ENCODE assay signal across 8 mouse cellular contexts in the genomic region with DNA sequence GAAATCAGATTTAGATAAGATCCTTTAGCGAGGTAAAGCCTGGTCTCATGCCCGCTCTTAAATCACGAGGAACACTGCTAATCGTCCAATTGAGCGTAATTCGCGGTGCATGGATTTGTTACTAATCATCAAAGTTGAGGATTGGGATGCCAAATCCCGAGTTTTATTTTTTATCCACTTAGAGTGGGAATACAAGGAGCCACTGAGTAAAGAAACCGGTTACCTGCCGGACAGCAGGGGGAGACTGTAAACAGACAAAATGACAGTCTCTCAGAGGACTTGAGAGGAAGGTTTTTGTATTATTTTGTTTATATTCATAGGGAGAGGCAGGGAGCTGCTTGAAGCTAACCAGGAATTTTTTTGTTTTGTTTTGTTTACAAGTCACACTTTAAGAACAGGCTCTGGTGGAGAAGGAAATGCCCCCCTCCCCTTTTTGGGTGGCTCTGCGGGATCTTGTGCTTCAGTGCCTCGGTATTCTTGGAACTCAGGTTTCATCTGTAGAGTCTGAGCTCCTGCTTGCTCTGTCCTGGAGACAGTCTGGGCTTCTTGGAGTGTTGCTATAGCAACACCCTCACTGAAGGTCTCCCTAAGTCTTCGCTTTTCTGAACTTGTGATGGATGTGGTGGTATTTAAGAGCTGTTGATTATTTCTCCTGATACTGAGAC. TPM values are rescaled to one million over a fixed set of nuclear protein-coding genes. Genes with fewer than 3 reads are reported as not detected.
DNase-seq lines count a peak whose midpoint lies in the region; ATAC-seq and TF ChIP-seq lines count a peak whose summit lies in the region.

No protein-coding gene starts in this region.

- H3K9me3 ChIP-seq in embryonic facial prominence, embryonic 13.5 days: no peaks in the 10 kb centered on the region
- no peaks in the 10 kb centered on the region for H3K9me3 ChIP-seq in intestine, embryonic 15.5 days
- no peaks in the 10 kb centered on the region for H3K9me3 ChIP-seq in lung, embryonic 14.5 days (ENCODE audit: low read depth, low read length)
- H3K9me3 ChIP-seq in stomach, postnatal 0 days (ENCODE audit: control insufficient read depth, low read length): no peaks in the 10 kb centered on the region

- 9% methylated on average over 13 of the region's 13 CpGs for WGBS in embryonic facial prominence, embryonic 13.5 days
- WGBS in intestine, embryonic 15.5 days: 6% methylated on average over 13 of the region's 13 CpGs
- WGBS in lung, embryonic 14.5 days: 5% methylated on average over 13 of the region's 13 CpGs
- WGBS in stomach, postnatal 0 days: 5% methylated on average over 13 of the region's 13 CpGs

- H3K4me1 ChIP-seq in embryonic facial prominence, embryonic 13.5 days: peaks cover 31% of the 10 kb centered on the region
- H3K4me1 ChIP-seq in intestine, embryonic 15.5 days (replicated peaks): peaks cover 16% of the 10 kb centered on the region; the same call in 1 of the 2 replicates
- H3K4me1 ChIP-seq in lung, embryonic 14.5 days (ENCODE audit: insufficient read depth): no peaks in the 10 kb centered on the region
- 0 out of 2 replicates have a peak, but pooled peaks cover 5% of the 10 kb centered on the region for H3K4me1 ChIP-seq in stomach, postnatal 0 days (replicated peaks; ENCODE audit: control insufficient read depth, insufficient read depth)

- peaks cover 29% of the 10 kb centered on the region for H3K36me3 ChIP-seq in embryonic facial prominence, embryonic 13.5 days
- peaks cover 8% of the 10 kb centered on the region; the same call in 1 of the 2 replicates for H3K36me3 ChIP-seq in intestine, embryonic 15.5 days
- peaks cover 18% of the 10 kb centered on the region for H3K36me3 ChIP-seq in lung, embryonic 14.5 days (ENCODE audit: insufficient read depth)
- peaks cover 10% of the 10 kb centered on the region; the same call in 1 of the 2 replicates for H3K36me3 ChIP-seq in stomach, postnatal 0 days (ENCODE audit: control insufficient read depth, insufficient read depth, low read length)

- peak overlapping the region; percentile 75 for H3K4me3 ChIP-seq in embryonic facial prominence, embryonic 13.5 days
- peak overlapping the region; percentile 75 for H3K4me3 ChIP-seq in intestine, embryonic 15.5 days (replicated peaks)
- H3K4me3 ChIP-seq in lung, embryonic 14.5 days (ENCODE audit: low read depth, low read length): peak overlapping the region; percentile 64
- peak overlapping the region; percentile 66 for H3K4me3 ChIP-seq in stomach, postnatal 0 days (ENCODE audit: low read depth, low read length)

- no peak for ATAC-seq in embryonic facial prominence, embryonic 13.5 days (ENCODE audit: insufficient number of reproducible peaks, insufficient read depth, low FRiP score, low TSS enrichment, low read depth)
- no peak for ATAC-seq in intestine, embryonic 15.5 days
- ATAC-seq in lung, embryonic 14.5 days (ENCODE audit: insufficient read depth): no peak
- ATAC-seq in stomach, postnatal 0 days (ENCODE audit: low FRiP score, low TSS enrichment): no peak
- no peak for ATAC-seq in activated CD4-positive, CD25-positive, alpha-beta regulatory T cell, adult 4 months

- DNase-seq in urinary bladder, postnatal 14 days (ENCODE audit: low spot score): peak; percentile 45
- no peak for DNase-seq in urinary bladder, postnatal 4 days (ENCODE audit: low spot score in 2 of 2)
- peak; percentile 61 for DNase-seq in lung, embryonic 14.5 days
- no peak for DNase-seq in stomach, postnatal 0 days (ENCODE audit: low spot score)
- no peak for DNase-seq in frontal cortex, adult 2 months (ENCODE audit: extremely low spot score in 1 of 2, low spot score in 1 of 2)

- peak overlapping the region; percentile 81 for H3K9ac ChIP-seq in embryonic facial prominence, embryonic 13.5 days
- peak overlapping the region; percentile 65; the same call in 1 of the 2 replicates for H3K9ac ChIP-seq in intestine, embryonic 15.5 days
- H3K9ac ChIP-seq in lung, embryonic 14.5 days: peak overlapping the region; percentile 69
- peak overlapping the region; percentile 70 for H3K9ac ChIP-seq in stomach, postnatal 0 days (ENCODE audit: low read length)

- TF ChIP-seq CTCF in lung, embryonic 14.5 days (IDR thresholded peaks at IDR 0.05; ENCODE audit: low read depth): peak; percentile 54
- TF ChIP-seq CTCF in stomach, postnatal 0 days (IDR thresholded peaks at IDR 0.05; ENCODE audit: low read depth): peak; percentile 71

- H3K27ac ChIP-seq in embryonic facial prominence, embryonic 13.5 days: no peak overlapping the region
- no peak overlapping the region for H3K27ac ChIP-seq in intestine, embryonic 15.5 days
- H3K27ac ChIP-seq in lung, embryonic 14.5 days (ENCODE audit: low read depth): no peak overlapping the region
- H3K27ac ChIP-seq in stomach, postnatal 0 days (replicated peaks): peak overlapping the region; percentile 0; the same call in 1 of the 2 replicates

- peak overlapping the region; percentile 86 for H3K4me2 ChIP-seq in embryonic facial prominence, embryonic 13.5 days
- peak overlapping the region; percentile 85 for H3K4me2 ChIP-seq in intestine, embryonic 15.5 days (replicated peaks)
- peak overlapping the region; percentile 70 for H3K4me2 ChIP-seq in lung, embryonic 14.5 days
- H3K4me2 ChIP-seq in stomach, postnatal 0 days (replicated peaks; ENCODE audit: low read depth): peak overlapping the region; percentile 53

- no peak for TF ChIP-seq EP300 in stomach, postnatal 0 days (optimal IDR thresholded peaks at IDR 0.05)

- H3K27me3 ChIP-seq in embryonic facial prominence, embryonic 13.5 days: no peaks in the 10 kb centered on the region
- no peaks in the 10 kb centered on the region for H3K27me3 ChIP-seq in intestine, embryonic 15.5 days (replicated peaks)
- H3K27me3 ChIP-seq in lung, embryonic 14.5 days (ENCODE audit: insufficient read depth, low read length): no peaks in the 10 kb centered on the region
- no peaks in the 10 kb centered on the region for H3K27me3 ChIP-seq in stomach, postnatal 0 days (ENCODE audit: control insufficient read depth, insufficient read depth, low read length)

RNA-seq across cellular contexts. Expression of a gene that starts 0.9 kb away (rescaled TPM):
- polyA plus RNA-seq in embryonic facial prominence, embryonic 13.5 days (2015; fragmentation: Nextera tagmentation; extraction: Ambion mirVana): 23.2 and 26.2 TPM in 2 replicates
- polyA plus RNA-seq in intestine, embryonic 15.5 days (2015; fragmentation: Nextera tagmentation; extraction: Ambion mirVana): 17.6 and 19.4 TPM in 2 replicates
- polyA plus RNA-seq in lung, embryonic 14.5 days (2014; fragmentation: Nextera tagmentation; extraction: Ambion mirVana): 23.1 and 24.9 TPM in 2 replicates
- 19.0 and 22.4 TPM in 2 replicates for polyA plus RNA-seq in stomach, postnatal 0 days (2015; fragmentation: Nextera tagmentation; extraction: Ambion mirVana)
- 57.2 and 66.7 TPM in 2 replicates for polyA plus RNA-seq in frontal cortex, adult 2 months (2012; rRNA removed)
- 100 to 1,000 TPM; 109 to 120 TPM for polyA plus RNA-seq in activated CD4-positive, CD25-positive, alpha-beta regulatory T cell, adult 4 months (2017; shearing (Covaris generic))

RNA-seq across cellular contexts. Expression of a gene that starts 18.6 kb away (rescaled TPM):
- 38.3 and 43.8 TPM in 2 replicates for polyA plus RNA-seq in embryonic facial prominence, embryonic 13.5 days (2015; fragmentation: Nextera tagmentation; extraction: Ambion mirVana)
- polyA plus RNA-seq in intestine, embryonic 15.5 days (2015; fragmentation: Nextera tagmentation; extraction: Ambion mirVana): 48.6 and 50.0 TPM in 2 replicates
- 52.3 and 56.5 TPM in 2 replicates for polyA plus RNA-seq in lung, embryonic 14.5 days (2014; fragmentation: Nextera tagmentation; extraction: Ambion mirVana)
- 41.8 and 41.9 TPM in 2 replicates for polyA plus RNA-seq in stomach, postnatal 0 days (2015; fragmentation: Nextera tagmentation; extraction: Ambion mirVana)
- polyA plus RNA-seq in frontal cortex, adult 2 months (2012; rRNA removed): 15.8 and 19.3 TPM in 2 replicates
- 10 to 100 TPM; 15.7 to 25.1 TPM for polyA plus RNA-seq in activated CD4-positive, CD25-positive, alpha-beta regulatory T cell, adult 4 months (2017; shearing (Covaris generic))

RNA-seq across cellular contexts. Expression of a gene that starts 43.8 kb away (rescaled TPM):
- 66.2 and 74.4 TPM in 2 replicates for polyA plus RNA-seq in embryonic facial prominence, embryonic 13.5 days (2015; fragmentation: Nextera tagmentation; extraction: Ambion mirVana)
- polyA plus RNA-seq in intestine, embryonic 15.5 days (2015; fragmentation: Nextera tagmentation; extraction: Ambion mirVana): 92.3 and 102 TPM in 2 replicates
- polyA plus RNA-seq in lung, embryonic 14.5 days (2014; fragmentation: Nextera tagmentation; extraction: Ambion mirVana): 84.7 and 89.6 TPM in 2 replicates
- polyA plus RNA-seq in stomach, postnatal 0 days (2015; fragmentation: Nextera tagmentation; extraction: Ambion mirVana): 79.3 and 84.3 TPM in 2 replicates
- 221 and 251 TPM in 2 replicates for polyA plus RNA-seq in frontal cortex, adult 2 months (2012; rRNA removed)
- polyA plus RNA-seq in activated CD4-positive, CD25-positive, alpha-beta regulatory T cell, adult 4 months (2017; shearing (Covaris generic)): 10 to 100 TPM; 24.3 to 47.6 TPM

RNA-seq across cellular contexts. Expression of a gene that starts 47.4 kb away (rescaled TPM):
- 123 and 136 TPM in 2 replicates for polyA plus RNA-seq in embryonic facial prominence, embryonic 13.5 days (2015; fragmentation: Nextera tagmentation; extraction: Ambion mirVana)
- 105 and 109 TPM in 2 replicates for polyA plus RNA-seq in intestine, embryonic 15.5 days (2015; fragmentation: Nextera tagmentation; extraction: Ambion mirVana)
- 109 and 116 TPM in 2 replicates for polyA plus RNA-seq in lung, embryonic 14.5 days (2014; fragmentation: Nextera tagmentation; extraction: Ambion mirVana)
- polyA plus RNA-seq in stomach, postnatal 0 days (2015; fragmentation: Nextera tagmentation; extraction: Ambion mirVana): 63.5 and 68.8 TPM in 2 replicates
- polyA plus RNA-seq in frontal cortex, adult 2 months (2012; rRNA removed): 83.6 and 84.2 TPM in 2 replicates
- polyA plus RNA-seq in activated CD4-positive, CD25-positive, alpha-beta regulatory T cell, adult 4 months (2017; shearing (Covaris generic)): 10 to 100 TPM; 12.0 to 13.8 TPM

Comparison
In these comparisons a context has a peak if more than half of its experiments do, and no peak if none do; other contexts are left out.
1. DNase-seq: peak in urinary bladder, postnatal 14 days (single experiment) and lung, embryonic 14.5 days (single experiment); none in urinary bladder, postnatal 4 days (0 of 2), stomach, postnatal 0 days (single experiment) and frontal cortex, adult 2 months (0 of 2).
2. Peak in every context shown above with its lines, with median percentiles within 50 percentile points of each other: H3K4me2 ChIP-seq, H3K4me3 ChIP-seq and H3K9ac ChIP-seq.